In the genomic region with DNA sequence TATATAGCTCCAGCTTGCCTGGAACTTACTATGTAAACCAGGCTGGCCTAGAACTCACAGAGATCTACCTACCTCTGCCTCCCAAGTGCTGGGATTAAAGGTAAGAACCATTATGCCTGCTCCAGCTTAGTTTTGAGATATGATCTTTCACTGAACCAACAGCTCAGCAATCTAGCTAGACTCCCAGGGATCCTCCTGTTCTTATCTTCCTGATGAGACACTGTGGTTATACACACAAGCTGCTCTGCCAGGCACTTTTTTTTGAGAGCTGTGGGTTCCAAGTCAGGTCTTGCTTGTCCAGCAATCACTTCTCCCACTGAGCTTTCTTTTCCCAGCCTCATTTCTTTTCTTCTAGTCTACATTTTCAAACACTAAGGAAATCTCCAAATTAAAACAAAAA, we compare ENCODE assay signal across 29 mouse cellular contexts.
"Had no signal": no experiment of that assay in that cellular context is flagged by ENCODE, and none has a peak within 500 bp of the region (broad histone marks: within the 10 kb centered on the region; RNA-seq: fewer than 3 reads in every experiment).

No protein-coding gene starts in this region.

- H3K36me3 ChIP-seq: embryonic facial prominence, embryonic 10.5 days; embryonic facial prominence, embryonic 12.5 days; embryonic facial prominence, embryonic 13.5 days; embryonic facial prominence, embryonic 15.5 days; forebrain, embryonic 10.5 days; forebrain, embryonic 12.5 days; forebrain, embryonic 15.5 days had no signal

- H3K27me3 ChIP-seq: embryonic facial prominence, embryonic 12.5 days; embryonic facial prominence, embryonic 13.5 days; embryonic facial prominence, embryonic 15.5 days; forebrain, embryonic 12.5 days; forebrain, embryonic 13.5 days; forebrain, embryonic 15.5 days had no signal

- H3K9me3 ChIP-seq: embryonic facial prominence, embryonic 10.5 days; embryonic facial prominence, embryonic 12.5 days; embryonic facial prominence, embryonic 13.5 days; embryonic facial prominence, embryonic 15.5 days; forebrain, embryonic 10.5 days; forebrain, embryonic 12.5 days; forebrain, embryonic 13.5 days; forebrain, embryonic 15.5 days had no signal

- ATAC-seq: forebrain, embryonic 13.5 days; forebrain, embryonic 14.5 days; forebrain, embryonic 15.5 days; forebrain, embryonic 16.5 days; forebrain, postnatal 0 days had no signal

- H3K4me1 ChIP-seq: embryonic facial prominence, embryonic 10.5 days; embryonic facial prominence, embryonic 12.5 days; embryonic facial prominence, embryonic 13.5 days; embryonic facial prominence, embryonic 15.5 days; forebrain, embryonic 10.5 days; forebrain, embryonic 12.5 days; forebrain, embryonic 13.5 days; forebrain, embryonic 15.5 days had no signal

- DNase-seq: cerebellum, adult 2 months; cerebellum, adult 8-10 months; cerebellum, adult 9-10 months; cerebellum, adult 9-11 months; cerebellum, postnatal 10 days; cerebellum, postnatal 14 days; cerebellum, postnatal 25 days; cerebellum, postnatal 36 days; embryo, embryonic 11 days; forebrain, postnatal 0 days; gastrocnemius, adult 2 months; gastrocnemius, postnatal 10 days; gastrocnemius, postnatal 14 days; gastrocnemius, postnatal 25 days; gastrocnemius, postnatal 36 days; heart, adult 11 months; heart, adult 18-20 months; heart, adult 2 months had no signal

- H3K4me2 ChIP-seq: embryonic facial prominence, embryonic 12.5 days; embryonic facial prominence, embryonic 13.5 days; embryonic facial prominence, embryonic 15.5 days; forebrain, embryonic 12.5 days; forebrain, embryonic 13.5 days; forebrain, embryonic 15.5 days had no signal

- H3K9ac ChIP-seq: embryonic facial prominence, embryonic 12.5 days; embryonic facial prominence, embryonic 13.5 days; embryonic facial prominence, embryonic 15.5 days; forebrain, embryonic 12.5 days; forebrain, embryonic 13.5 days; forebrain, embryonic 15.5 days; forebrain, postnatal 0 days had no signal

- H3K4me3 ChIP-seq: embryonic facial prominence, embryonic 10.5 days; embryonic facial prominence, embryonic 12.5 days; embryonic facial prominence, embryonic 13.5 days; embryonic facial prominence, embryonic 15.5 days; erythroblast, embryonic 14.5 days; forebrain, embryonic 10.5 days; forebrain, embryonic 12.5 days; forebrain, embryonic 13.5 days; forebrain, embryonic 15.5 days; gastrocnemius, adult 2 months; heart, adult 2 months had no signal

- H3K27ac ChIP-seq: embryonic facial prominence, embryonic 10.5 days; embryonic facial prominence, embryonic 12.5 days; embryonic facial prominence, embryonic 13.5 days; embryonic facial prominence, embryonic 15.5 days; forebrain, embryonic 10.5 days; forebrain, embryonic 12.5 days; forebrain, embryonic 13.5 days; forebrain, embryonic 15.5 days; gastrocnemius, adult 2 months; heart, adult 2 months had no signal
